Mouse (Mus musculus) embryonic facial prominence, embryonic 12.5 days (tissue): Measurements from ENCODE around the gene Scn2a. TPM values are rescaled to one million over a fixed set of nuclear protein-coding genes. Genes with fewer than 3 reads are reported as not detected.

Experiments
- ATAC-seq: fragments of 200-750 bp; cut with Nextera tagmentation; 2 replicates; pipeline ENCODE4 v1.8.0; 2017; ENCODE audit not compliant: insufficient number of reproducible peaks, insufficient read depth, low FRiP score, low TSS enrichment
- H3K27ac ChIP-seq: fragments of 300-500 bp; sonication (generic); 2 replicates; pipeline ENCODE4 v1.5.1; 2016; ENCODE audit warnings: mild to moderate bottlenecking
- H3K27me3 ChIP-seq: fragments of 300-500 bp; sonication (generic); 2 replicates; pipeline ENCODE4 v1.6.1; 2016; ENCODE audit warnings: mild to moderate bottlenecking, moderate library complexity
- H3K36me3 ChIP-seq: fragments of 300-500 bp; sonication (generic); 2 replicates; pipeline ENCODE4 v1.6.1; 2016; ENCODE audit warnings: mild to moderate bottlenecking
- H3K4me1 ChIP-seq: fragments of 300-500 bp; sonication (generic); 2 replicates; pipeline ENCODE4 v1.6.1; 2016
- H3K4me2 ChIP-seq: fragments of 300-500 bp; sonication (generic); replicated peaks from 2 replicates; pipeline ENCODE4 v1.6.1; 2016; ENCODE audit warnings: mild to moderate bottlenecking, moderate library complexity
- H3K4me3 ChIP-seq: fragments of 300-500 bp; sonication (generic); 2 replicates; pipeline ENCODE4 v1.5.1; 2016; ENCODE audit warnings: mild to moderate bottlenecking
- H3K9ac ChIP-seq: fragments of 300-500 bp; sonication (generic); 2 replicates; pipeline ENCODE4 v1.6.1; 2016; ENCODE audit warnings: mild to moderate bottlenecking, moderate library complexity
- H3K9me3 ChIP-seq: fragments of 300-500 bp; sonication (generic); 2 replicates; pipeline ENCODE4 v1.6.1; 2016; ENCODE audit warnings: mild to moderate bottlenecking, moderate library complexity
- WGBS: fragments of 180-500 bp; shearing (Covaris S2); methylation state at CpG from one replicate; pipeline ENCODE4 v1.1.7; 2016; 5-methylcytosine and 5-hydroxymethylcytosine counted together
- polyA plus RNA-seq: library from polyadenylated mRNA; unstranded; fragments of >200 nt; fragmentation: Nextera tagmentation; extraction: Ambion mirVana; gene quantifications from 2 replicates; pipeline ENCODE4 v1.2.1, GENCODE M21; 2016

Gene Scn2a
- polyA plus RNA-seq, result 5.0 and 6.3 TPM in 2 replicates

DNA sequence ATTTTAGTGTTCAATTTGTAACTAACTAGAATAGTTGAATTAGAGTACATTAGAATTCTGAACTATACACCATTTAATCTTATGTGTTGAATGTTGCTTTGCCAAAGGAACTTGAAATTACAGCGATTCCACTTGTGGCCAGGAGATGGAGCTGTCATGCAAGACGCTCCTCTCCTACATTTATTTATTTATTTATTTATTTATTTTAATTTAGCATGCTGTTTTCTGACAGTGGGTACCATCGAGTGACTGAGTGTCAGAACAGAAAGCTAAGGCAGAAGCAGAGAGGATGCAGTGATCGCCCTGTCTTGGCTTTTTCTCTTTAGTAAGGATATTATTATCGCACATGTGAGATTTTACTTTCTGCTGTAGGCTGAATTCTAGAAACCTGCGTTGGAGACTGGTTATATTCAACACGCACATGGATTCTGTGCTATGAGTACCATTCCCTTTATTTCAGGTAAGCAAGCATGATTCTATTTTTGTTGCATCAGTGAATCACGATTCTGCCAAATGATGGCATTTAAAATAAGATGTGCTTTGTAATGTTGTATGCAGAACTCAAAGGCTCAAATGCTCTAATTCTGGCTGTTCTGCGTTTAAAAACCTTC, at the start of gene Scn2a:
Gene Scn2a, plus strand, starts transcription at position 216 of the 611 bp plus-strand sequence.
- no peak within 1 kb of the TSS for H3K4me2 ChIP-seq
- no peak within 1 kb of the TSS for H3K27ac ChIP-seq
- 49% methylated on average over 9 of the region's 9 CpGs for WGBS
- H3K27me3 ChIP-seq, result no peaks in the 10 kb centered on the region
- H3K36me3 ChIP-seq, result no peaks in the 10 kb centered on the region
- H3K9me3 ChIP-seq, result no peaks in the 10 kb centered on the region
- H3K4me1 ChIP-seq, result no peaks in the 10 kb centered on the region
- H3K9ac ChIP-seq, result no peak within 1 kb of the TSS
- no peak within 1 kb of the TSS for H3K4me3 ChIP-seq
- ATAC-seq, result no peak

DNA sequence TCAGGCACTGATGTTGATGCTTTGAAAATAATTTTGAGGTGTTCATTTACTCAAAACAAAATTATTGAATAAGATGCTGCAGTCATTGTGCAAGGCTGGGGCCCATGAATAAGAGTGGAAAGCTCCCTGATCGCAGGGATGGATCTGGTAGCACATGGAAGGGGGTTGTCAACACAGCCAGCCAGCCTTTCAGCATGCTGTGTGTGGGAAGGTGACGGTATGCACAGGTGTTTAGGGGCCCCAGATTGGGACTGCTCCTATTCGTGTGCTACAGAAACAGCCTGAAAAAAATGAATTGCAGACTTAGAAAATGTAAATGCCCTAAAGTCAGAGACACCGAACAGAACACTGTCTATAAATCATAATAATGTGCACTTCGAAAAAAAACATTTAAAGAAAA, 32.9 kb upstream of the Scn2a start:
- no peak for ATAC-seq
- WGBS, result 79% methylated on average over 5 of the region's 5 CpGs
- no peaks in the 10 kb centered on the region for H3K9me3 ChIP-seq
- no peaks in the 10 kb centered on the region for H3K4me1 ChIP-seq
- no peaks in the 10 kb centered on the region for H3K27me3 ChIP-seq
- H3K27ac ChIP-seq, result no peak overlapping the region
- no peak overlapping the region for H3K9ac ChIP-seq
- no peak overlapping the region for H3K4me2 ChIP-seq
- H3K36me3 ChIP-seq, result no peaks in the 10 kb centered on the region
- no peak overlapping the region for H3K4me3 ChIP-seq

DNA sequence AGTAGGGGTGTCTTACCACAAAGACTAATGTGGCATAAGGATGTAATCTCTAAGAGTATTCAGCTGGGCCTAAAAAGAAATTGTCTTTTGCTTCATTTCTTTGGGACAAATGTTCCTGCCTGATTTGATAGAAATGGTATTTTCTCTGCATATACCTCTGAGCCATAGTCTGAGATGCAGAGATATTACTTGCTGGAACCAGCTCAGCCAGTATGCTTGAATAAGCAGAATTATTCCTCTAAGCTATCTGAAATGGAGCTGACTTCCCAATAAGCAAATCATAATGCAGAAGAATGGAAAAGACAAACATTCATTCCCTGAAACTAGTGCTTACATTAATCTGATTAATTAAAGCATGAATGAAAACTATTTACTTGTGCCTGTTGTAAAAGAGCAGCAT, 12.8 kb upstream of the Scn2a start:
- no peak for ATAC-seq

DNA sequence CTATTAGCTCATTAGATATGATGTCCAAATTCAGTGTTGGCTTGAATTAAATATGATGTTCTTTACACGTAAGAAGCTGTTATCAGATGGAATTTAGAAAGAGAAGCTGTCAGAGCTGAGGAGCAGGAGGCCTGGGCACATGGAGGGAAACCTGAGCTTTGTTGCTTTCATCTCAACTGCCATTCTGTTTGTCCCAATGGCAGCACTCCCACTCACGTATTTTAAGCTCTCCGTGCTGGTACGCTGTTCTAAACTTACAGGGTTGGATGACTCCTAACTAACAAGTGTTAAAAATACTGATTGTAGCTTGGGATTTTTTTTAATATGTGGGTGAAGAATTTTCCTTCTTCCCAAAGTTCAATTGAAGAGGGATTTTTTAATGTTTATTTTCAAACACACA, 8.7 kb upstream of the Scn2a start:
- Histone ChIP-seq H3K4me1 (no peaks in the 10 kb centered on the region), H3K27ac (no peak overlapping the region), H3K27me3 (no peaks in the 10 kb centered on the region), H3K4me3 (no peak overlapping the region), H3K9ac (no peak overlapping the region), H3K9me3 (no peaks in the 10 kb centered on the region), H3K36me3 (no peaks in the 10 kb centered on the region), H3K4me2 (no peak overlapping the region)
- no peak for ATAC-seq
- WGBS, result 72% methylated on average over 4 of the region's 4 CpGs

More for the DNA sequence above, 12.8 kb upstream of the Scn2a start:
- H3K4me1 ChIP-seq, result no peaks in the 10 kb centered on the region
- H3K27ac ChIP-seq, result no peak overlapping the region
- H3K9me3 ChIP-seq, result no peaks in the 10 kb centered on the region
- no peak overlapping the region for H3K9ac ChIP-seq
- H3K27me3 ChIP-seq, result no peaks in the 10 kb centered on the region
- no peak overlapping the region for H3K4me3 ChIP-seq
- no peak overlapping the region for H3K4me2 ChIP-seq
- no peaks in the 10 kb centered on the region for H3K36me3 ChIP-seq

DNA sequence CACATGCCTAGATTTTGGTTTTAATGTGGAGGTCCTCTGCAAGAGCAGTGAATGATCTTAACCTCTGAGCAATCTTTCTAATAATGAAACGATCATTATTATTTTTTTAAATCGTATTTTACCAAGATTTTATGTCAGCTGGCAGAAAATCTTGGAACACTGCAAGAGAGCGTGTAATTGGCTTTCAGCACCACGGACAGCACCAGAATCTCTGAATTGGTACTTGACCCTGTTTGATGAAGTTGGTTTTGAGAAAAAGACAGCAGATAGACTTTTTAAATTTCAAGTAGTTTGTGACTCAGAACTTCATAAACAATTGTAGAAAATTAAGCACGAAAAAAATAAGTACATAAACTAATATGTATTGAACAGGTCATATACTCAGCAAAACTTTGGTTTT, 790 bp upstream of the Scn2a start:
- H3K4me3 ChIP-seq, result no peak overlapping the region
- H3K4me1 ChIP-seq, result no peaks in the 10 kb centered on the region
- no peaks in the 10 kb centered on the region for H3K27me3 ChIP-seq
- no peak overlapping the region for H3K4me2 ChIP-seq
- ATAC-seq, result no peak
- no peak overlapping the region for H3K27ac ChIP-seq
- H3K9ac ChIP-seq, result no peak overlapping the region
- 21% methylated on average over 5 of the region's 5 CpGs for WGBS
- no peaks in the 10 kb centered on the region for H3K9me3 ChIP-seq
- no peaks in the 10 kb centered on the region for H3K36me3 ChIP-seq

DNA sequence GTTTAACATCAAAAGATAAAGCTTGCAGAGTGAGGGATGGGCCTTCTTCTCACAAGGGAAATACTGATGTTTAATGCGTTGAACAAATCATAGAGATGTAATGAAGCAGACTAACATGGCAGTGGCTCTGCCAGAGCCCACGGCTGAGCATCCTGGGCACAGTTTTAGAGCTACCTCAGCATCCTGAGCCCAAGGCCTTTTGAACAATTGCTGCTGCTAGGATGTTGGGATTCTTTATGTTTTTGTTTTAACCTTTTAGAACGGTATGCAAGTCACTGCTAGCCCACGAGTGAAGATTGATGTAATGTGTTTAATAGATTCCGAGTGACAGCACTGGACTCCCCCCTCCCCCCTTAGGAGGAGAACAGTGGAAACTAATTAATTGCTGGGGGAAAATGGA, 683 bp downstream of the Scn2a start:
- no peak for ATAC-seq
- Histone ChIP-seq H3K27me3 (no peaks in the 10 kb centered on the region), H3K36me3 (no peaks in the 10 kb centered on the region), H3K4me3 (no peak overlapping the region), H3K9me3 (no peaks in the 10 kb centered on the region), H3K27ac (no peak overlapping the region), H3K9ac (no peak overlapping the region), H3K4me1 (no peaks in the 10 kb centered on the region), H3K4me2 (no peak overlapping the region)
- WGBS, result 58% methylated on average over 5 of the region's 5 CpGs

DNA sequence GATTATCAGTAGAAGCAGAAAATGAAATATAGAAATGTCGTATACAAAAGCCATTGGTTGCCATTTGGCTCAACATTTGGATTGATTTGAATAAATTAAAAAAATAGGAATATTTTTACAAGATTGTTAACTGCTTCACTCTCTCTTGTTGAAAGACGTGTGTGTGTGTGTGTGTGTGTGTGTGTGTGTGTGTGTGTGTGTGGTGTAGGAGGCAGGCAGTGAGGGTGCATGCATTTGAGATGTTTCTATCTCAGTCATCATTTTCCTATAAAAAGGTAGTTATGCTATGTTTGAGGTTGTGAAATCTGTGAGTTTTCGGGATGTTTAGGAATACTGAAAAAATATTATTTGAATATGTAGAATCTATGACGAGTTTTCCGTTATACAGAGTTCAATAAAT, 1.3 kb downstream of the Scn2a start:
- WGBS, result 84% methylated on average over 5 of the region's 5 CpGs
- H3K27ac ChIP-seq, result no peak overlapping the region
- no peak overlapping the region for H3K4me2 ChIP-seq
- H3K27me3 ChIP-seq, result no peaks in the 10 kb centered on the region
- ATAC-seq, result no peak
- no peaks in the 10 kb centered on the region for H3K4me1 ChIP-seq
- H3K4me3 ChIP-seq, result no peak overlapping the region
- no peaks in the 10 kb centered on the region for H3K36me3 ChIP-seq
- no peak overlapping the region for H3K9ac ChIP-seq
- no peaks in the 10 kb centered on the region for H3K9me3 ChIP-seq

DNA sequence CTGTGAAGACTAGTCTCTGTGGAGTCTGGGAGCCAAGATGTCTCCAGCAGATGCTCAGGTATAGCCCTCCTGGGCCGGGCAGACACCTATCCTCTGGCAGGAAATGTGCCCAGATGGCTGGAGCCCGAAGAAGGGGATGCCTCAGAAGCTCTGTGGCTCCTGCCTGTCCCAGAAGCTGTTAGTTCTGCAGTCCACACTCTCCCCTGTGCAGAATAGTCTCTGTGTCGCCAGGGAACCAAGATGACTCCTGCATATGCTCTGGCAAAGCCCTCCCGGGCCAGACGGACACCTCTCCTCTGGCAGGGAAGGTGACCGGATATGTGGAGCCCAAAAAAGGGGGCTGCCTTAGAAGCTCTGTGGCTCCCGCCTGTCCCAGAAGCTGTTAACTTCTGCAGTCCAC, 32.1 kb downstream of the Scn2a start:
- H3K4me3 ChIP-seq, result no peak overlapping the region
- no peaks in the 10 kb centered on the region for H3K36me3 ChIP-seq
- H3K4me2 ChIP-seq, result no peak overlapping the region
- 79% methylated on average over 7 of the region's 7 CpGs for WGBS
- H3K9ac ChIP-seq, result no peak overlapping the region
- no peak overlapping the region for H3K27ac ChIP-seq
- H3K4me1 ChIP-seq, result no peaks in the 10 kb centered on the region
- no peaks in the 10 kb centered on the region for H3K9me3 ChIP-seq
- H3K27me3 ChIP-seq, result no peaks in the 10 kb centered on the region
- no peak for ATAC-seq

DNA sequence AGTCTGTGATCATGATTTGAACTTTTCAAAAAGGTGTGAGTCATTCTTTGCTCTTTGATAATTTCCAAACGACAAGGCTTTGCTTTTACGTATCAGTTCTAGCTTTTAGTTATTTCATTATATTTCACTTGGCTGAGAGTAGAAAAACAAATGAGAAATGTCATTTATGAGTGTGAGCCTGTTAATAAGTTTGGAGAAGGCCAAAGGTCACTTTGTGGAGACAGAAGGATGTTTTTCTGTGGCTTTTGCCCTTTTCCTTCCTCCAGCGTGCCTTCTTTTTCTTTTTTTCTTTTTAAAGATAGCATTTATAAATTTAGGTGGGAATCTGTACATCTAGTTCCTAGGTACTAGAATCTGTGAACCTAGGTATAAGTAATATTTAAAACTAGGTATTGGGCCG, 36.5 kb downstream of the Scn2a start:
- Histone ChIP-seq H3K4me3 (no peak overlapping the region), H3K4me2 (no peak overlapping the region), H3K9ac (no peak overlapping the region), H3K27ac (no peak overlapping the region), H3K27me3 (no peaks in the 10 kb centered on the region), H3K36me3 (no peaks in the 10 kb centered on the region), H3K9me3 (no peaks in the 10 kb centered on the region), H3K4me1 (no peaks in the 10 kb centered on the region)
- ATAC-seq, result no peak
- WGBS, result 73% methylated on average over 4 of the region's 4 CpGs

DNA sequence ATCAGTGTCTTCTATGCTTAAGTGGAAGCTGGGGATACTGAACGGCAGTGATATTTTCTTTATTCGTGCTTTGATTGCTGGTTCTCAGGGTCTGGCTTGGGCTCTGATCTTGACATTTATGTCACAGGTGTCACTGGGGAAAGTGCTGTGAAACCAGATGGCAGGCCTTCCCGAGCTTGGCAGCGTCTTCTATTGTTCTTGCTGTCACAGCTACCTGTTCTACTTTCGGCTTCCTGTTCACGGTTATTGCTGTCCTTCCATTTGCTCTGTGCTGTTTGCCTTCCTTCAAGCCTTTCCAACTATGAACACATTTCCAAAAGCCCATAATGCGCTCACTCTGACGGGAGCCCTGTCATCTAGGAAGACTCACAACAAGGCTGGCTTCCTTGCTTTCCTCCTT, 37.9 kb downstream of the Scn2a start:
- 83% methylated on average over 8 of the region's 8 CpGs for WGBS
- Histone ChIP-seq H3K27me3 (no peaks in the 10 kb centered on the region), H3K9me3 (no peaks in the 10 kb centered on the region), H3K9ac (no peak overlapping the region), H3K4me3 (no peak overlapping the region), H3K36me3 (no peaks in the 10 kb centered on the region), H3K4me1 (no peaks in the 10 kb centered on the region), H3K4me2 (no peak overlapping the region), H3K27ac (no peak overlapping the region)
- no peak for ATAC-seq

DNA sequence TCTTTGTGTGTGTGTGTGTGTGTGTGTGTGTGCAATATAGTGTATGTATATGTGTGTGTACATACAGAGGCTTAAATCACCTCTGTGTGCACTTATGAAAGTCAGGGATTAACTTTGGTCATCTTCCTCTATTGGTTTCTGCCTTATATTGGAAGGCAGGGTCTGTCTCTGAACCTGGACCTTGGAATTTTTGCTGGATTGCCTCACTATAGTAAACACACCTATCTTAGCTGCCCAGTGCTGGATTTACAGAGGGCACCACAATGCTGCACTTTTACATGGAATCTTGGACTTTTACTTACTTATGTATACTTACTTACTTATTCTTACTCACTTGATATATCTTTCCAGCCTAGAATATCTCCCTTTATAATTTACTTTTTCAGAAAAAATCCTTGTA, 43.3 kb downstream of the Scn2a start:
- H3K4me1 ChIP-seq, result no peaks in the 10 kb centered on the region
- H3K27me3 ChIP-seq, result no peaks in the 10 kb centered on the region
- H3K9ac ChIP-seq, result no peak overlapping the region
- no peak overlapping the region for H3K4me2 ChIP-seq
- no peak overlapping the region for H3K27ac ChIP-seq
- no peaks in the 10 kb centered on the region for H3K9me3 ChIP-seq
- H3K36me3 ChIP-seq, result no peaks in the 10 kb centered on the region
- no peak overlapping the region for H3K4me3 ChIP-seq
- ATAC-seq, result no peak

DNA sequence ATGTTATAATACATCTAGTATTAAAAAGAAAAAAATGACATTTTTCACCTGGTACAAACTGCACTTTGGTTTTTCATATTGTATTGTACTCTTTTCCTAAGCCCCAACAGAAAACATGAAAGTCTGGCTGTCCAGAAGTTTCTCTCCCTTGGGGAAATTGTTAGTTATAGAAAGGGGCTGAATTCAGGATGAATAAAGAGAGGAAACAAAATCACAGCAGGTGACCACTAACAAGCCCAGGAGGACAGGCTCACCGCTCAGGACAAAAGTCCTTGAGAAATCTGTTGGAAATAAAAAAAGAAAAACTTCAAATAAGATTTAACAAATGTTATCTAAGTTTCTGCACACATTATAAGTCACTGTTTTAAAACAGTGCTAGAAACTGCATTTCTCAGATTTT, 43.9 kb downstream of the Scn2a start:
- Histone ChIP-seq H3K27ac (no peak overlapping the region), H3K4me3 (no peak overlapping the region), H3K4me1 (no peaks in the 10 kb centered on the region), H3K36me3 (no peaks in the 10 kb centered on the region), H3K27me3 (no peaks in the 10 kb centered on the region), H3K4me2 (no peak overlapping the region), H3K9me3 (no peaks in the 10 kb centered on the region), H3K9ac (no peak overlapping the region)
- ATAC-seq, result no peak
- 41% methylated on average over 1 of the region's 1 CpGs for WGBS

DNA sequence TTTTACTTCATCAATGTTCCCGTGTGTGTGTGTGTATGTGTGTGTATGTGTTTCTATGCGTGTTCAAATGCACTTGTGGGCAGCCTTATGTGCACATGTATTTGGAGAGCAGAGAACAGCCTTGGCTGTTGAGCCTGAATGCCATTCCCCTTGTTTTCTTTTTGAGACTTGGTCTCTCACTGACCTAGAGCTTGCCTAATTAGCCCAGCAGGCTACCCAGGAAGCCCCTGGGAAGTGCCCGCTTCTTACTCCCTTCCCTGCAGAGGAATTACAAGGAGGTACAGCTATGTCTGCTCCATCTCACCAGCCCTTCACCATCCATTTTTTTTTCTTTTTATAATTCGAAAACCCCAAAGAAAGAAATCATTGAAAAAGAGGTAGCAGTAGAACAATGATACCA, 44.6 kb downstream of the Scn2a start:
- ATAC-seq, result no peak
- Histone ChIP-seq H3K4me1 (no peaks in the 10 kb centered on the region), H3K4me2 (no peak overlapping the region), H3K9me3 (no peaks in the 10 kb centered on the region), H3K27me3 (no peaks in the 10 kb centered on the region), H3K27ac (no peak overlapping the region), H3K36me3 (no peaks in the 10 kb centered on the region), H3K4me3 (no peak overlapping the region), H3K9ac (no peak overlapping the region)
- 31% methylated on average over 4 of the region's 4 CpGs for WGBS
